Mouse (Mus musculus) lung, adult 2 months (tissue): ENCODE results near the gene Smad6.

Experiments
- CTCF ChIP-seq: fragments of 200-500 bp; IDR thresholded peaks from 2 replicates; pipeline ENCODE4 v1.5.1; 2011; ENCODE audit warnings: mild to moderate bottlenecking, low read length, control low read depth; ENCODE audit not compliant: insufficient read depth
- POLR2A ChIP-seq: fragments of 200-500 bp; IDR thresholded peaks from 2 replicates; pipeline ENCODE4 v1.6.1; 2011; ENCODE audit warnings: low read depth, mild to moderate bottlenecking, control low read depth, low read length, borderline replicate concordance; ENCODE audit errors: extremely low read depth

DNA sequence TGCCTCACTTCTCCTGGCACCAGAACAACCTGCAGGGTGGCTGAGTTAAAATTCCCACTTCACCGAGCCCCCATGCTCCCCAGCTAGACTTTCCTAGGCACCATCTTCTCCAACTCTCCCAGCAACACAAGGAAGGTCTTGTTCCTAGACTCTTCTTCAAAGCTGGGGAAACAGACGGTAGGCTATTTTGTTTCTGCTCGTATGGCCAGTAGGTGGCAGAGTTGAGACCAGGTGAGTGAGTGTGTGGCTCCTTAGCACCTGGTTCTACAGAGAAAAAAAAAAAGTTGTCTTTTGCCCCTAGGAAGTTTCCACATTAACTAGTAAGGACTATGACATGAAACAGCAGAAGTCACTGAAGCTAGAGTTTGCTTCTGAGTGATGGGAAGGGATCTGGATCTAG, 3.7 kb upstream of the Smad6 start:
- TF ChIP-seq POLR2A (no peak), CTCF (peak; percentile 66)
